Mouse (Mus musculus): ENCODE data around the gene Cd151.

DNA sequence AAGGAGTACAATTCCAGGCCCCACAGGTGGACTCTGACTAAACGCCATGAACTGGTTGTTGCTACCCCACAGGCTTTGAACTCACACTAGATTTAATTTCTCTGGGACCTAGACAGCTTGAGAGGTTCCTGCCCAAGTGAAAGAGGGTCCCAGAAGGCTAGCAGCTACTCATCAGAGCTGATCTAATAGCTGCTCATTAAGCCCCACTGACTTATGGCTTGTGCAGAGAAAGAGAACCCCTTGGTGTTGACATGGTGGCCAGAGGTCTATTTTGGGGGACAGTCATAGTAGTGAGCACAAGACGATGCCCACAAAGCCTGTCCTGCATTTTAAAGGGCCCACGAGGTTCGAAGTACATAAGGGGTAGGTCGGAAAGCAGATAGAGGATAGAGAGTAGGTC lies 7.0 kb downstream of the Cd151 start:
- no peak for TF ChIP-seq CTCF (IDR thresholded peaks at IDR 0.05; ENCODE audit: low read depth, low read length)
- TF ChIP-seq POLR2A (IDR thresholded peaks at IDR 0.05; ENCODE audit: insufficient read depth, low read length) = no peak
- no peak for TF ChIP-seq EP300 (IDR thresholded peaks at IDR 0.05; ENCODE audit: insufficient read depth, low read depth, low read length)
